Mouse (Mus musculus) left cerebral cortex, adult 8-10 months (tissue): Measurements from ENCODE around the gene Grid2ip. TPM values are rescaled to one million over a fixed set of nuclear protein-coding genes. Genes with fewer than 3 reads are reported as not detected.
A peak's percentile ranks its signal among the peaks of the same experiment; 100 is the strongest.
"Not testable (repeated sequence)": the region's sequence is repeated elsewhere in the genome, so short reads cannot be mapped to it uniquely, and the experiment has no call there.

Experiments
- DNase-seq, 2 experiments: peaks; one replicate each; pipeline ENCODE4 v3.0.0; 2022; ENCODE audit warnings: low spot score in 2 of 2
- total RNA-seq, 4 experiments: library from RNA; stranded (reverse); gene quantifications; 2 replicates each; pipeline ENCODE4 v1.2.4; 2022

The Grid2ip gene
- total RNA-seq, 4 experiments from 2014 or later, result 3.1 to 4.6 (median 3.6) TPM

GRCm38 (mm10) chr5:143363678-143364615 is 6.8 kb downstream of the Grid2ip start:
- DNase-seq, result no peak

- DNase-seq, result no peak
Measured at GRCm38 (mm10) chr5:143367931-143368330, 10.8 kb downstream of the Grid2ip start.

GRCm38 (mm10) chr5:143369611-143370255 is 12.6 kb downstream of the Grid2ip start:
- DNase-seq, result no peak

GRCm38 (mm10) chr5:143370416-143371145 is 13.4 kb downstream of the Grid2ip start:
- no peak for DNase-seq

GRCm38 (mm10) chr5:143371146-143371510 is 14.0 kb downstream of the Grid2ip start:
- DNase-seq, result no peak

- no peak for DNase-seq
Measured at GRCm38 (mm10) chr5:143372818-143373217, 15.7 kb downstream of the Grid2ip start.

GRCm38 (mm10) chr5:143375242-143375641 is 18.1 kb downstream of the Grid2ip start:
- peak in 1 of 2 experiments; percentile 34 for DNase-seq

- DNase-seq, result no peak
Measured at GRCm38 (mm10) chr5:143376156-143376555, 19.0 kb downstream of the Grid2ip start.

GRCm38 (mm10) chr5:143386797-143387621 is 29.9 kb downstream of the Grid2ip start:
- no peak for DNase-seq

GRCm38 (mm10) chr5:143394184-143394583 is 37.0 kb downstream of the Grid2ip start:
- DNase-seq, result no peak

- DNase-seq, result not testable (repeated sequence)
Measured at GRCm38 (mm10) chr5:143394966-143395365, 37.8 kb downstream of the Grid2ip start.

GRCm38 (mm10) chr5:143395649-143396048 is 38.5 kb downstream of the Grid2ip start:
- DNase-seq, result no peak

GRCm38 (mm10) chr5:143400501-143400900 is 43.4 kb downstream of the Grid2ip start:
- DNase-seq, result no peak

- no peak for DNase-seq
Measured at GRCm38 (mm10) chr5:143401556-143401955, 44.4 kb downstream of the Grid2ip start.

GRCm38 (mm10) chr5:143403221-143404147 is 46.3 kb downstream of the Grid2ip start, which contains the start of gene Kdelr2:
Gene Kdelr2 (plus strand): TSS chr5:143403838.
- DNase-seq, result peak; percentile 78 to 86

- no peak for DNase-seq
Measured at GRCm38 (mm10) chr5:143404148-143404930, 47.2 kb downstream of the Grid2ip start.

- no peak for DNase-seq
Measured at GRCm38 (mm10) chr5:143405200-143405599, 48.1 kb downstream of the Grid2ip start.

- no peak for DNase-seq
Measured at GRCm38 (mm10) chr5:143406548-143406947, 49.4 kb downstream of the Grid2ip start.

- no peak for DNase-seq
Measured at GRCm38 (mm10) chr5:143409239-143409638, 52.1 kb downstream of the Grid2ip start.
